Mouse (Mus musculus) limb, embryonic 12.5 days (tissue): ENCODE data around the gene Kdm6b. TPM values are rescaled to one million over a fixed set of nuclear protein-coding genes. Genes with fewer than 3 reads are reported as not detected.

Experiments
- ATAC-seq: fragments of 200-750 bp; cut with Nextera tagmentation; 2 replicates; pipeline ENCODE4 v1.8.0; 2017; ENCODE audit warnings: low read depth, moderate TSS enrichment; ENCODE audit not compliant: insufficient number of reproducible peaks, insufficient read depth, low FRiP score, low TSS enrichment
- H3K27ac ChIP-seq: fragments of 300-500 bp; sonication (generic); 2 replicates; pipeline ENCODE4 v1.5.1; 2016; ENCODE audit warnings: mild to moderate bottlenecking, moderate library complexity
- H3K27me3 ChIP-seq: fragments of 300-500 bp; sonication (generic); 2 replicates; pipeline ENCODE4 v1.6.1; 2016; ENCODE audit warnings: mild to moderate bottlenecking, moderate library complexity
- H3K36me3 ChIP-seq: fragments of 300-500 bp; sonication (generic); 2 replicates; pipeline ENCODE4 v1.6.1; 2016; ENCODE audit warnings: mild to moderate bottlenecking, moderate library complexity
- H3K4me1 ChIP-seq: fragments of 300-500 bp; sonication (generic); replicated peaks from 2 replicates; pipeline ENCODE4 v1.6.1; 2016
- H3K4me2 ChIP-seq: fragments of 300-500 bp; sonication (generic); 2 replicates; pipeline ENCODE4 v1.6.1; 2016; ENCODE audit warnings: mild to moderate bottlenecking, moderate library complexity
- H3K4me3 ChIP-seq: fragments of 300-500 bp; sonication (generic); replicated peaks from 2 replicates; pipeline ENCODE4 v1.5.1; 2016; ENCODE audit warnings: mild to moderate bottlenecking
- H3K9ac ChIP-seq: fragments of 300-500 bp; sonication (generic); replicated peaks from 2 replicates; pipeline ENCODE4 v1.6.1; 2016; ENCODE audit warnings: mild to moderate bottlenecking, moderate library complexity
- H3K9me3 ChIP-seq: fragments of 300-500 bp; sonication (generic); 2 replicates; pipeline ENCODE4 v1.6.1; 2016; ENCODE audit warnings: mild to moderate bottlenecking, moderate library complexity
- WGBS: fragments of 180-500 bp; shearing (Covaris S2); methylation state at CpG from one replicate; pipeline ENCODE4 v1.1.7; 2016; 5-methylcytosine and 5-hydroxymethylcytosine counted together
- polyA plus RNA-seq: library from polyadenylated mRNA; unstranded; fragments of >200 nt; fragmentation: Nextera tagmentation; extraction: Ambion mirVana; gene quantifications from 2 replicates; pipeline ENCODE4 v1.2.1, GENCODE M21; 2016

Kdm6b gene
- polyA plus RNA-seq, 1 experiment from 2014 or later = 49.1 TPM

DNA sequence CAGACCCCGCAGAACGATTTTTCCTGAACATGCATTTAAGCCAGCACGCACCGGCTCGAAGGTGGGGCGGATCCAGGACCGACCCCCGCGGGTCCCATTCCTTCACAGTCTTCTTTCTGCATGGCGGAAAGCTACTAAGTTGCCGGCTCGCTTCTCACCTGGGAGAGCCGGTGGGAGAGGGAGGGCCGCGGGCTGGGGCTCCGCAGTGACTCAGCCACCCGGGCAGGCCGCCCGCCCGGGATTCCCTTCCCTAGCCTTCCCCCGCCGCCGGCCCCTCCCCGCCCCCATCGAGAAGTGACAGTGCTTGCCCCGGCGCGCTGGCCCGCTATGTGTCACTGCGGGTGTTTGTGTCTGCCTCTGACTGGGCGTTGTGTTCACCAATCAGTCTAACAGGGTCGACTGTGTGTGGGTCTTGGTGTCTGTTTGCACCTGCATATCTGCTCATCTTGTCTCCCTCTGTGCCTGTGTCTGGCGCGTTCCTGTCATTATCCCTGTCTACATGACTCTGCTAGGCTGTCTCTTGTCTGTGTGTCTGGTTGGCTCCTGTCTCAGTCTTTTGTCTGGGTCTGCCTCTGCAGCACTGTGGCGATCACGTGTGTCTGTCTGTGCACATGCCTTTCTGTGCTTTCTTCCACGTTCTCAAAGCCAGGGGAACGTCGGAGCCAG lies 1.8 kb downstream of the Kdm6b start:
- ATAC-seq = no peak
- Histone ChIP-seq H3K27me3 (no peaks in the 10 kb centered on the region), H3K4me2 (peak overlapping the region; percentile 99), H3K9me3 (no peaks in the 10 kb centered on the region), H3K36me3 (peaks cover 37% of the 10 kb centered on the region), H3K27ac (peak overlapping the region; percentile 97), H3K4me1 (peaks cover 56% of the 10 kb centered on the region), H3K4me3 (peak overlapping the region; percentile 79), H3K9ac (peak overlapping the region; percentile 82)
- 1% methylated on average over 39 of the region's 39 CpGs for WGBS

- peaks cover 53% of the 10 kb centered on the region for H3K4me1 ChIP-seq
- peak; percentile 57 for ATAC-seq
- H3K27me3 ChIP-seq = no peaks in the 10 kb centered on the region
- peak overlapping the region; percentile 97 for H3K27ac ChIP-seq
- H3K4me2 ChIP-seq = peak overlapping the region; percentile 99
- peak overlapping the region; percentile 79 for H3K4me3 ChIP-seq
- H3K9ac ChIP-seq = peak overlapping the region; percentile 82
- under 1% methylated on average over 26 of the region's 26 CpGs for WGBS
- peaks cover 42% of the 10 kb centered on the region for H3K36me3 ChIP-seq
- no peaks in the 10 kb centered on the region for H3K9me3 ChIP-seq
Measured at GRCm38 (mm10) chr11:69411073-69411535, 2.4 kb downstream of the Kdm6b start.

- Histone ChIP-seq H3K4me3 (peak overlapping the region; percentile 79), H3K9me3 (no peaks in the 10 kb centered on the region), H3K9ac (peak overlapping the region; percentile 82), H3K4me1 (peaks cover 53% of the 10 kb centered on the region), H3K27ac (peak overlapping the region; percentile 97), H3K27me3 (no peaks in the 10 kb centered on the region), H3K36me3 (peaks cover 49% of the 10 kb centered on the region), H3K4me2 (peak overlapping the region; percentile 99)
- WGBS = under 1% methylated on average over 41 of the region's 41 CpGs
- peak; percentile 17 for ATAC-seq
Measured at GRCm38 (mm10) chr11:69410310-69411072, 3.0 kb downstream of the Kdm6b start.

DNA sequence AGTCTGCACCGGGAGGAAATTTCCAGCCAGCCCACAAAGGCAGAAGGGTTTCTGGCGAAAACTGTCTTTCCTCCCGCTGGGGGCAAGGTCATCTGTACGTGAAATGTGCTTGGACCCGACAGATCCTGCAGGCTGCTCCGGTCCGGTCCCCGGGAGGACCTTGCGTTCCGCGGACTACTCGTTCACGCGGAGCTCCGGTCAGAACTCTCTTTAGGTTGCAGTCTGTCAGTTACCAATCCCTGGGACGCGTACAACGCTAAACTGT lies 3.5 kb downstream of the Kdm6b start:
- H3K27ac ChIP-seq = peak overlapping the region; percentile 97
- ATAC-seq = no peak
- WGBS = under 1% methylated on average over 18 of the region's 18 CpGs
- H3K9ac ChIP-seq = peak overlapping the region; percentile 82
- no peaks in the 10 kb centered on the region for H3K27me3 ChIP-seq
- peaks cover 54% of the 10 kb centered on the region for H3K36me3 ChIP-seq
- H3K4me1 ChIP-seq = peaks cover 51% of the 10 kb centered on the region
- H3K9me3 ChIP-seq = no peaks in the 10 kb centered on the region
- H3K4me3 ChIP-seq = peak overlapping the region; percentile 79
- peak overlapping the region; percentile 99 for H3K4me2 ChIP-seq

GRCm38 (mm10) chr11:69409378-69410044 lies 4.0 kb downstream of the Kdm6b start:
- H3K9me3 ChIP-seq = no peaks in the 10 kb centered on the region
- WGBS = under 1% methylated on average over 33 of the region's 46 CpGs
- peak overlapping the region; percentile 82 for H3K9ac ChIP-seq
- peak; percentile 32 for ATAC-seq
- peaks cover 46% of the 10 kb centered on the region for H3K4me1 ChIP-seq
- no peaks in the 10 kb centered on the region for H3K27me3 ChIP-seq
- H3K36me3 ChIP-seq = peaks cover 58% of the 10 kb centered on the region
- H3K27ac ChIP-seq = peak overlapping the region; percentile 97
- peak overlapping the region; percentile 99 for H3K4me2 ChIP-seq
- H3K4me3 ChIP-seq = peak overlapping the region; percentile 79

- ATAC-seq = peak; percentile 33
- Histone ChIP-seq H3K4me1 (peaks cover 38% of the 10 kb centered on the region), H3K4me2 (peak overlapping the region; percentile 99), H3K36me3 (peaks cover 66% of the 10 kb centered on the region), H3K9me3 (no peaks in the 10 kb centered on the region), H3K4me3 (peak overlapping the region; percentile 79), H3K27me3 (no peaks in the 10 kb centered on the region), H3K27ac (peak overlapping the region; percentile 97), H3K9ac (peak overlapping the region; percentile 82)
- under 1% methylated on average over 33 of the region's 33 CpGs for WGBS
Measured at GRCm38 (mm10) chr11:69408541-69409377, 4.7 kb downstream of the Kdm6b start.

DNA sequence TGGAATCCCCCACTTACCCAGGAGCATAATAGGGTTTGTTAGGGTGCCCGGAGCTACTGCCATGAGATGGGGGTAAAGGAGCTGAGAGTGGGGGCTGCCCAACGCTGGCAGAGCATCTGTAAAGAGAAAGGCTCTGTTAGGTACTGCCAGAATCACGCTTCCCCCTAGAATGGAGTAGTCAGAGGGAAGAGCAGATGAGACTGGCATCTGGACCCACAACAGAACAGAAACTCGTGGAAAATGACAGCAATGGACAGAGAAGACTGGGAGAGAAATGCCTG lies 5.8 kb downstream of the Kdm6b start:
- ATAC-seq = no peak
- WGBS = 91% methylated on average over 4 of the region's 4 CpGs
- Histone ChIP-seq H3K9ac (no peak overlapping the region), H3K4me2 (peak overlapping the region; percentile 99; the same call in 1 of the 2 replicates), H3K9me3 (no peaks in the 10 kb centered on the region), H3K36me3 (peaks cover 67% of the 10 kb centered on the region), H3K27ac (no peak overlapping the region), H3K4me1 (peaks cover 27% of the 10 kb centered on the region), H3K4me3 (peak overlapping the region; percentile 79), H3K27me3 (no peaks in the 10 kb centered on the region)

DNA sequence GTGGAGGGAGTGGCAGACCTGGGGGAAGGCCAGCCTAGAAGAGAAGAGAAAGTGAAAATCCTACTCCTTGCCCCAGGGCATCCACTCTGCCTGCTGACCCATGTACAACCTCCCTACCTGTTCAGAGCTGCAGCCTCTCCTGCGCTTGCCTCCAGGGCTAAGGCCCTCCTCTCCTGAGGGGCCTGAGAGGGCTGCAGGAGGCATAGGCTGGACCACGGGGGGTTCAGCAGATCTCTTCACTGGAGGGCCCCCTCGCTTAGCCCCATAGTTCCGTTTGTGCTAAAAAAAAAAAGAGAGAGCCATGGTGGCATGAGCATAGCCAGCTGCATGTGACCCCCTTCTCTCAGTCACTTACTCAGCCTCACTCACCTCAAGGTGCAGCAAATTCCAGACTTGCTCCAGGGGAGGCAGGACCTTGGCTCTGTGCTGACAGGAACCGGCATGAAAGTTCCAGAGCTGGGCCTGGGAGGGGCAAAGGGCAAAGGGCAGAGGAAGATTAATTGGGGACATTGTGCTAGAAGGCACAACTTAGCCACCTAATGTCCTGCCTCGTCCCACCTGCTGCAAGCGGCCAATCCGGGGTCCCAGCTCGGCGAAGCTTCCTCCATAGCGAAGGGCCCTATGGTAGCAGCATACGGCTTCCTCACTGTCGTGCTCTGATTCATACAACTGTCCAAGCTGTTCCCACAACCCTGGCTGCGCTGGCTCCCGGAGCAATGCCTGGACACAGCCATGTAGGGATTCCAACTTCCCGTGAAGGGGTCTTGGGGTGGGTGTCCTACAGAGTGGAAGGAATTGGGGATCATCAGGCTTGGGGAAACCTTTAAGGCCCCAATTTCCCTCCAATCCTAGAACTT lies 6.4 kb downstream of the Kdm6b start:
- no peak for ATAC-seq
- no peaks in the 10 kb centered on the region for H3K9me3 ChIP-seq
- H3K36me3 ChIP-seq = peaks cover 68% of the 10 kb centered on the region
- H3K27ac ChIP-seq = no peak overlapping the region
- H3K4me1 ChIP-seq = peaks cover 22% of the 10 kb centered on the region
- H3K9ac ChIP-seq = no peak overlapping the region
- no peak overlapping the region for H3K4me3 ChIP-seq
- H3K27me3 ChIP-seq = no peaks in the 10 kb centered on the region
- WGBS = 86% methylated on average over 16 of the region's 16 CpGs
- H3K4me2 ChIP-seq = no peak overlapping the region

GRCm38 (mm10) chr11:69406282-69406681 lies 7.2 kb downstream of the Kdm6b start:
- Histone ChIP-seq H3K4me1 (peaks cover 23% of the 10 kb centered on the region), H3K4me2 (no peak overlapping the region), H3K27ac (no peak overlapping the region), H3K9ac (no peak overlapping the region), H3K9me3 (no peaks in the 10 kb centered on the region), H3K27me3 (no peaks in the 10 kb centered on the region), H3K4me3 (no peak overlapping the region), H3K36me3 (peaks cover 70% of the 10 kb centered on the region)
- ATAC-seq = no peak
- WGBS = 88% methylated on average over 19 of the region's 19 CpGs

DNA sequence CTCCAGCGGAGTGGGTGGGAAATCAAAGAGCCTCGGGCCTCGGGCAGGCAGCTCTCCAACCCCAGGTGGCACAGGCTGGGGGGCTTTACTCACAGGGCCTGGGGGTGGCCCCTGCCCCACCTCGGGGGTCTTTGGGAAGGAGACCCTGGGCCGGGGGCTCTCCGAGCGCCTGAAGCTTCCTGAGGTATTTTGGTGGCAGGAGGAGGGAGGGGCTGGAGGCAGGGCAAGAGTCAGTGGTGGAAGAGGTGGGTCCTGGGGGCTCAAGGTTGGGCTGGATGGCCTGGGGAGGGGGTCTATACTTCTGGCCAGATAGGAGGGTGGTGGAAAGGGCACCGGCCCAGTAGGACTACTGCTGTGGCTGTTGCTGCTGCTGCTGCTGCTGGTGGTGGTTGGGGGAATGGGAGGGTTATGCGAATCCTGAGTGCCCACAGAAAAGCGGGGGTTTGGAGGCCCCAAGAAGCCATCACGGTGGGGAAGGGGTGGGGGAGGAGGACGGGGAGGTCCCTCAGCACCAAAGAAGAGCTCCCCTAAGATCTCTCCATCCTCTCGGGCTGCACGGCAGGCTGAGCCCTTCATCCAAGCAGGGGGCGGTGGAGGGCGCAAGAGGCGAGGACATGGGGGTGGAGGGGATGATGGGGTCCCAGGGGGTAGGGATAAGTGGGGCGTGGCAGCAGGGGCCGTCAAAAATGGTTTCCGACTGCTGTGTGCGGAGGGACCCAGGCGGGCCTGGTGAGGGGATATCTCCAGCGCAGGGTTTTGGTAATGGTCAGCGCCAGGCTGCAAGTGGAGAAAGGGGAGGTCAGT lies 7.9 kb downstream of the Kdm6b start:
- peaks cover 77% of the 10 kb centered on the region for H3K36me3 ChIP-seq
- no peak overlapping the region for H3K27ac ChIP-seq
- H3K27me3 ChIP-seq = no peaks in the 10 kb centered on the region
- H3K9ac ChIP-seq = no peak overlapping the region
- H3K4me3 ChIP-seq = no peak overlapping the region
- 90% methylated on average over 24 of the region's 24 CpGs for WGBS
- H3K4me2 ChIP-seq = no peak overlapping the region
- ATAC-seq = no peak
- no peaks in the 10 kb centered on the region for H3K9me3 ChIP-seq
- H3K4me1 ChIP-seq = peaks cover 26% of the 10 kb centered on the region
